Mouse (Mus musculus) lung, embryonic 16.5 days (tissue): Measurements from ENCODE around the gene Mlip. TPM values are rescaled to one million over a fixed set of nuclear protein-coding genes. Genes with fewer than 3 reads are reported as not detected.
A peak's percentile ranks its signal among the peaks of the same experiment; 100 is the strongest.

Experiments
- ATAC-seq: fragments of 200-750 bp; cut with Nextera tagmentation; 2 replicates; pipeline ENCODE4 v1.8.0; 2017; ENCODE audit warnings: low read depth, mild to moderate bottlenecking, moderate library complexity
- H3K27ac ChIP-seq: fragments of 300-500 bp; sonication (generic); 2 replicates; pipeline ENCODE4 v1.5.1; 2014; ENCODE audit warnings: mild to moderate bottlenecking, control low read depth, low read length
- H3K27me3 ChIP-seq: fragments of 300-500 bp; sonication (generic); 2 replicates; pipeline ENCODE4 v1.6.1; 2014; ENCODE audit warnings: low read depth, low read length, mixed read lengths; ENCODE audit not compliant: control insufficient read depth, insufficient read depth
- H3K36me3 ChIP-seq: fragments of 300-500 bp; sonication (generic); 2 replicates; pipeline ENCODE4 v1.6.1; 2014; ENCODE audit warnings: low read length; ENCODE audit not compliant: control insufficient read depth, insufficient read depth
- H3K4me1 ChIP-seq: fragments of 300-500 bp; sonication (generic); replicated peaks from 2 replicates; pipeline ENCODE4 v1.6.1; 2014; ENCODE audit warnings: low read length, mixed read lengths; ENCODE audit not compliant: control insufficient read depth, insufficient read depth
- H3K4me2 ChIP-seq: fragments of 300-500 bp; sonication (generic); 2 replicates; pipeline ENCODE4 v1.6.1; 2014; ENCODE audit warnings: low read depth, low read length, control low read depth
- H3K4me3 ChIP-seq: fragments of 300-500 bp; sonication (generic); 2 replicates; pipeline ENCODE4 v1.5.1; 2014; ENCODE audit warnings: mild to moderate bottlenecking, low read length, control low read depth
- H3K9ac ChIP-seq: fragments of 300-500 bp; sonication (generic); 2 replicates; pipeline ENCODE4 v1.6.1; 2014; ENCODE audit warnings: low read length, control low read depth
- H3K9me3 ChIP-seq: fragments of 300-500 bp; sonication (generic); 2 replicates; pipeline ENCODE4 v1.6.1; 2016; ENCODE audit warnings: low read length; ENCODE audit not compliant: control insufficient read depth
- WGBS: fragments of 180-500 bp; shearing (Covaris S2); extraction: QIAGEN DNeasy Blood & Tissue Kit; methylation state at CpG from one replicate; pipeline ENCODE4 v1.1.7; 2014; 5-methylcytosine and 5-hydroxymethylcytosine counted together
- polyA plus RNA-seq: library from polyadenylated mRNA; unstranded; fragments of >200 nt; fragmentation: Nextera tagmentation; extraction: Ambion mirVana; gene quantifications from 2 replicates; pipeline ENCODE4 v1.2.1, GENCODE M21; 2015

The Mlip gene
- polyA plus RNA-seq = 4.7 and 5.6 TPM in 2 replicates

- H3K27ac ChIP-seq = no peak within 1 kb of the TSS; the same call in 1 of the 2 replicates
- no peaks in the 10 kb centered on the region; the same call in 1 of the 2 replicates for H3K4me1 ChIP-seq
- WGBS = 36% methylated on average over 14 of the region's 14 CpGs
- no peak within 1 kb of the TSS for H3K4me3 ChIP-seq
- no peak within 1 kb of the TSS for H3K9ac ChIP-seq
- H3K36me3 ChIP-seq = no peaks in the 10 kb centered on the region
- no peak within 1 kb of the TSS for H3K4me2 ChIP-seq
- ATAC-seq = peak; percentile 15; the same call in 1 of the 2 replicates
- no peaks in the 10 kb centered on the region for H3K9me3 ChIP-seq
- no peaks in the 10 kb centered on the region for H3K27me3 ChIP-seq
These were observed at the start of gene Mlip for GRCm38 (mm10) chr9:77352432-77353175. TSS of gene Mlip (minus strand) at chr9:77352969.

- Histone ChIP-seq H3K27ac (no peak overlapping the region), H3K9me3 (no peaks in the 10 kb centered on the region), H3K4me1 (no peaks in the 10 kb centered on the region), H3K4me3 (no peak overlapping the region), H3K36me3 (no peaks in the 10 kb centered on the region), H3K9ac (no peak overlapping the region), H3K27me3 (no peaks in the 10 kb centered on the region), H3K4me2 (no peak overlapping the region)
- no peak for ATAC-seq
- 90% methylated on average over 5 of the region's 5 CpGs for WGBS
These were observed 47.0 kb upstream of the Mlip start for GRCm38 (mm10) chr9:77399801-77400200.

GRCm38 (mm10) chr9:77398856-77399631 is 46.3 kb upstream of the Mlip start:
- H3K4me2 ChIP-seq = no peak overlapping the region
- WGBS = 59% methylated on average over 13 of the region's 13 CpGs
- H3K9ac ChIP-seq = no peak overlapping the region

GRCm38 (mm10) chr9:77397027-77397426 is 44.3 kb upstream of the Mlip start:
- no peak overlapping the region for H3K4me3 ChIP-seq
- no peak overlapping the region for H3K9ac ChIP-seq
- no peaks in the 10 kb centered on the region for H3K27me3 ChIP-seq
- no peaks in the 10 kb centered on the region for H3K9me3 ChIP-seq
- H3K36me3 ChIP-seq = no peaks in the 10 kb centered on the region
- ATAC-seq = no peak
- WGBS = 50% methylated on average over 4 of the region's 4 CpGs
- no peak overlapping the region for H3K27ac ChIP-seq
- H3K4me2 ChIP-seq = no peak overlapping the region
- no peaks in the 10 kb centered on the region for H3K4me1 ChIP-seq

More at GRCm38 (mm10) chr9:77398856-77399631, 46.3 kb upstream of the Mlip start:
- no peak for ATAC-seq
- no peak overlapping the region for H3K27ac ChIP-seq
- no peaks in the 10 kb centered on the region for H3K27me3 ChIP-seq
- no peak overlapping the region for H3K4me3 ChIP-seq
- no peaks in the 10 kb centered on the region for H3K9me3 ChIP-seq
- no peaks in the 10 kb centered on the region for H3K36me3 ChIP-seq
- no peaks in the 10 kb centered on the region for H3K4me1 ChIP-seq

- Histone ChIP-seq H3K9me3 (no peaks in the 10 kb centered on the region), H3K4me3 (no peak overlapping the region), H3K4me1 (no peaks in the 10 kb centered on the region), H3K36me3 (no peaks in the 10 kb centered on the region), H3K27me3 (no peaks in the 10 kb centered on the region), H3K9ac (no peak overlapping the region), H3K27ac (no peak overlapping the region), H3K4me2 (no peak overlapping the region)
- 89% methylated on average over 10 of the region's 10 CpGs for WGBS
- ATAC-seq = no peak
These were observed 38.5 kb upstream of the Mlip start for GRCm38 (mm10) chr9:77391248-77391647.

- H3K4me2 ChIP-seq = no peak overlapping the region
- H3K27me3 ChIP-seq = no peaks in the 10 kb centered on the region
- no peak overlapping the region for H3K9ac ChIP-seq
- no peaks in the 10 kb centered on the region for H3K4me1 ChIP-seq
- no peak overlapping the region for H3K27ac ChIP-seq
- H3K36me3 ChIP-seq = no peaks in the 10 kb centered on the region
- H3K9me3 ChIP-seq = no peaks in the 10 kb centered on the region
- ATAC-seq = no peak
- 65% methylated on average over 8 of the region's 8 CpGs for WGBS
- H3K4me3 ChIP-seq = no peak overlapping the region
These were observed 36.2 kb upstream of the Mlip start for GRCm38 (mm10) chr9:77388956-77389355.

- no peak for ATAC-seq
These were observed 34.0 kb upstream of the Mlip start for GRCm38 (mm10) chr9:77386751-77387150.

GRCm38 (mm10) chr9:77385611-77386010 is 32.8 kb upstream of the Mlip start:
- Histone ChIP-seq H3K9ac (no peak overlapping the region), H3K27me3 (no peaks in the 10 kb centered on the region), H3K4me3 (no peak overlapping the region), H3K4me1 (no peaks in the 10 kb centered on the region; the same call in 1 of the 2 replicates), H3K9me3 (no peaks in the 10 kb centered on the region), H3K27ac (no peak overlapping the region), H3K36me3 (no peaks in the 10 kb centered on the region), H3K4me2 (no peak overlapping the region)
- ATAC-seq = no peak
- 71% methylated on average over 12 of the region's 12 CpGs for WGBS

More at GRCm38 (mm10) chr9:77386751-77387150, 34.0 kb upstream of the Mlip start:
- Histone ChIP-seq H3K36me3 (no peaks in the 10 kb centered on the region), H3K4me3 (no peak overlapping the region), H3K9ac (no peak overlapping the region), H3K4me1 (no peaks in the 10 kb centered on the region; the same call in 1 of the 2 replicates), H3K9me3 (no peaks in the 10 kb centered on the region), H3K27me3 (no peaks in the 10 kb centered on the region), H3K27ac (no peak overlapping the region), H3K4me2 (no peak overlapping the region)
- 22% methylated on average over 1 of the region's 1 CpGs for WGBS

GRCm38 (mm10) chr9:77384651-77385050 is 31.9 kb upstream of the Mlip start:
- ATAC-seq = no peak
- 85% methylated on average over 9 of the region's 9 CpGs for WGBS
- H3K9me3 ChIP-seq = no peaks in the 10 kb centered on the region

More at GRCm38 (mm10) chr9:77384651-77385050, 31.9 kb upstream of the Mlip start:
- Histone ChIP-seq H3K27me3 (no peaks in the 10 kb centered on the region), H3K4me3 (no peak overlapping the region), H3K4me2 (no peak overlapping the region), H3K4me1 (no peaks in the 10 kb centered on the region; the same call in 1 of the 2 replicates), H3K27ac (no peak overlapping the region), H3K36me3 (no peaks in the 10 kb centered on the region), H3K9ac (no peak overlapping the region)
